Mouse (Mus musculus): ENCODE data around the gene Zfp160. TPM values are rescaled to one million over a fixed set of nuclear protein-coding genes. Genes with fewer than 3 reads are reported as not detected.

The Zfp160 gene
- 66.4 TPM for polyA plus RNA-seq (2014; fragmentation: Illumina TruSeq; extraction: RNeasy Lipid Tissue Mini Kit (QIAGEN cat#74804); ENCODE audit: low replicate concordance)

GRCm38 (mm10) chr17:21008382-21009331, at the start of gene Zfp160:
Gene Zfp160, plus strand, starts transcription at chr17:21008903.

GRCm38 (mm10) chr17:20996364-20996763, 12.3 kb upstream of the Zfp160 start, which contains the start of gene Vmn1r233:
Gene Vmn1r233, minus strand, starts transcription at chr17:20996464.

Other genes starting within 250 kb of the Zfp160 start
- not detected for gene Vmn1r228, start 222.7 kb upstream of the Zfp160 start, polyA plus RNA-seq (2014; fragmentation: Illumina TruSeq; extraction: RNeasy Lipid Tissue Mini Kit (QIAGEN cat#74804); ENCODE audit: low replicate concordance)
- not detected for gene Vmn1r229, start 197.3 kb upstream of the Zfp160 start, polyA plus RNA-seq (2014; fragmentation: Illumina TruSeq; extraction: RNeasy Lipid Tissue Mini Kit (QIAGEN cat#74804); ENCODE audit: low replicate concordance)
- not detected for gene Vmn1r230, start 168.5 kb upstream of the Zfp160 start, polyA plus RNA-seq (2014; fragmentation: Illumina TruSeq; extraction: RNeasy Lipid Tissue Mini Kit (QIAGEN cat#74804); ENCODE audit: low replicate concordance)
- not detected for gene Vmn1r231, start 103.8 kb upstream of the Zfp160 start, polyA plus RNA-seq (2014; fragmentation: Illumina TruSeq; extraction: RNeasy Lipid Tissue Mini Kit (QIAGEN cat#74804); ENCODE audit: low replicate concordance)
- not detected for gene Vmn1r232, start 89.2 kb upstream of the Zfp160 start, polyA plus RNA-seq (2014; fragmentation: Illumina TruSeq; extraction: RNeasy Lipid Tissue Mini Kit (QIAGEN cat#74804); ENCODE audit: low replicate concordance)
- 14.3 TPM for gene Ppp2r1a, start 63.6 kb upstream of the Zfp160 start, polyA plus RNA-seq (2014; fragmentation: Illumina TruSeq; extraction: RNeasy Lipid Tissue Mini Kit (QIAGEN cat#74804); ENCODE audit: low replicate concordance)
- gene Vmn1r233, start 12.4 kb upstream of the Zfp160 start, polyA plus RNA-seq (2014; fragmentation: Illumina TruSeq; extraction: RNeasy Lipid Tissue Mini Kit (QIAGEN cat#74804); ENCODE audit: low replicate concordance): not detected
- gene Vmn1r234, start 217.2 kb downstream of the Zfp160 start, polyA plus RNA-seq (2014; fragmentation: Illumina TruSeq; extraction: RNeasy Lipid Tissue Mini Kit (QIAGEN cat#74804); ENCODE audit: low replicate concordance): not detected
- not detected for gene Vmn1r235, start 247.5 kb downstream of the Zfp160 start, polyA plus RNA-seq (2014; fragmentation: Illumina TruSeq; extraction: RNeasy Lipid Tissue Mini Kit (QIAGEN cat#74804); ENCODE audit: low replicate concordance)